Mouse (Mus musculus): ENCODE results near the gene C2cd2.

GRCm38 (mm10) chr16:97963956-97964540 is 1.6 kb upstream of the C2cd2 start:
- no peak for TF ChIP-seq TCF12 (IDR thresholded peaks at IDR 0.05; ENCODE audit: low read depth, low read length)
- no peak for TF ChIP-seq USF2 (conservative IDR thresholded peaks at IDR 0.05; ENCODE audit: low read depth, low read length)
- no peak for TF ChIP-seq EP300 (IDR thresholded peaks at IDR 0.05; ENCODE audit: low read length)
- no peak for TF ChIP-seq POLR2A (IDR thresholded peaks at IDR 0.05; ENCODE audit: low read depth, low read length)

All from CH12.LX (cell line).